Mouse (Mus musculus): ENCODE data around the gene Ubxn11.
A peak's percentile ranks its signal among the peaks of the same experiment; 100 is the strongest.

GRCm38 (mm10) chr4:134087412-134087811 lies 15.0 kb upstream of the Ubxn11 start:
- TF ChIP-seq POLR2A (IDR thresholded peaks at IDR 0.05; ENCODE audit: borderline replicate concordance, control insufficient read depth, low read depth, low read length) (no peak), CTCF (IDR thresholded peaks at IDR 0.05; ENCODE audit: control insufficient read depth, insufficient read depth, low read length) (peak; percentile 82)
